Mouse (Mus musculus) E14TG2a.4 (cell line): Measurements from ENCODE around the gene Ctsz.

Source experiments
- H3K27me3 ChIP-seq: 2 replicates; pipeline ENCODE4 v1.6.1; 2014; ENCODE audit warnings: low read length, control low read depth; ENCODE audit not compliant: insufficient read depth
- H3K36me3 ChIP-seq: 2 replicates; pipeline ENCODE4 v1.6.1; 2014; ENCODE audit warnings: low read length, control low read depth; ENCODE audit not compliant: insufficient read depth
- H3K4me1 ChIP-seq: replicated peaks from 2 replicates; pipeline ENCODE4 v1.6.1; 2014; ENCODE audit warnings: low read depth, low read length, control low read depth
- H3K4me3 ChIP-seq: replicated peaks from 2 replicates; pipeline ENCODE4 v1.5.1; 2014; ENCODE audit warnings: mild to moderate bottlenecking, low read length
- H3K9me3 ChIP-seq: 2 replicates; pipeline ENCODE4 v1.6.1; 2014; ENCODE audit warnings: low read length, control low read depth
- CTCF ChIP-seq: conservative IDR thresholded peaks from 2 replicates; pipeline ENCODE4 v1.5.1; 2014; ENCODE audit warnings: low read length
- NANOG ChIP-seq: IDR thresholded peaks from 2 replicates; pipeline ENCODE4 v1.6.1; 2014; ENCODE audit warnings: borderline replicate concordance, low read length, mixed read lengths
- POU5F1 ChIP-seq: IDR thresholded peaks from 2 replicates; pipeline ENCODE4 v1.6.1; 2014; ENCODE audit warnings: low read length, borderline replicate concordance

Gene Ctsz

GRCm38 (mm10) chr2:174436916-174437696, 1.7 kb downstream of the Ctsz start:
- H3K36me3 ChIP-seq = peaks cover 46% of the 10 kb centered on the region
- H3K27me3 ChIP-seq = no peaks in the 10 kb centered on the region
- H3K4me3 ChIP-seq = no peak overlapping the region
- H3K4me1 ChIP-seq = peaks cover 70% of the 10 kb centered on the region
- TF ChIP-seq POU5F1 (no peak), NANOG (no peak), CTCF (no peak)
- no peaks in the 10 kb centered on the region for H3K9me3 ChIP-seq

DNA sequence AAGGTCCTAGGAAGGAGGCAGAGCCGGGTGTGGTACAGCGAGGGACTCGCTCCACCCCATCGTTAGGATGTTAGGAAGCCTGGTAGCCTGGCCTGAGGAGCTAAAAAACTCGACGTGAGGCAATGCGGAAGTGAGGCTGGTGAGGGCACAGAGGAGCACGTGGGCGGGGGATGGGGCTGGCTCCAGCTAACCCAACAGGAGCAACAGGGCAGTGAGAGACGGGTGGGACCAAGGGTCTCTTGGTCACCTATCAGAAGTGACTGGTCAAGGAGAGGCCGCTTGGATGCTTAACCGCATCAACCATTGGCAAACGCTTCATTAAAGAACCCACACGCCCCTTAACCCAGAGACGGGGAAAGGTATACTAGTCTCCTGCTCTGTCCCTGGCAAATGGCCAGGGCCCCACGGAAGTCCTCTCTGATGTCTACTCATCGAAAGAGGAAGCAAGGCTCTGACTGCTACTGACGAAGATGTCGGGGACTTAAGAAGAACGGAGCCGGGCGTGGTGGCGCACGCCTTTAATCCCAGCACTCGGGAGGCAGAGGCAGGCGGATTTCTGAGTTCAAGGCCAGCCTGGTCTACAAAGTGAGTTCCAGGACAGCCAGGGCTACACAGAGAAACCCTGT, 2.6 kb downstream of the Ctsz start:
- H3K4me1 ChIP-seq = peaks cover 70% of the 10 kb centered on the region
- H3K27me3 ChIP-seq = no peaks in the 10 kb centered on the region
- H3K9me3 ChIP-seq = no peaks in the 10 kb centered on the region
- H3K4me3 ChIP-seq = no peak overlapping the region
- TF ChIP-seq POU5F1 = no peak
- TF ChIP-seq CTCF = no peak
- TF ChIP-seq NANOG = no peak
- peaks cover 53% of the 10 kb centered on the region for H3K36me3 ChIP-seq

GRCm38 (mm10) chr2:174434943-174435342, 3.9 kb downstream of the Ctsz start:
- Histone ChIP-seq H3K9me3 (no peaks in the 10 kb centered on the region), H3K4me1 (peaks cover 69% of the 10 kb centered on the region), H3K4me3 (no peak overlapping the region), H3K36me3 (peaks cover 64% of the 10 kb centered on the region), H3K27me3 (no peaks in the 10 kb centered on the region)
- TF ChIP-seq POU5F1 (no peak), CTCF (no peak), NANOG (no peak)

DNA sequence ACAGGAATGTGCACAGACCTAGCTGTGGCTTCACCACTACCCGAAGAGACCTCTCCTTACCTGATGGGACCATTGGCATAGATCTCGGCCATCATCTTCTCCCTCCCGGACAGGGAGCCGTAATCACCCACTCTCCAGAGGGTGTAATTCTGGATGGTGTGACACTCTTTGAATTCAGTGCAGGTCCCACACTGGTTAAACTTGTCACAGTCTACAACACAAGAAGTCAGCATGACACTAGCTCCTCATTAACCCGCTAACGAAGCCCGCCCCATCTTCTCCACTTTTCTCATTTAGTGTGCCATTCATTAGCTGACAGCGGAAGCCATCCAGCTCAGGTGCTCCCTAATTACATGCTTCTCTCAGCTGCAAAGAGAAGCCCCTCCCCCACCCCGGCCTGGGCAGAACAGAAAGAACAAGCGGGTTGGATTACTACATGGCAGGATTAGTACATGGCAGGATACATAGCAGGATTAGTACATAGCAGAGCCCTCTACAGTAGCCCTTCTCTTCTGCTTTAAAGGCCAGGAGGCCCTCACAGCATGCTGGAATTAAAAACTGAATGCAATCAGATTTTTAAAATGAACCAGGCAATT, 9.7 kb downstream of the Ctsz start:
- no peaks in the 10 kb centered on the region for H3K9me3 ChIP-seq
- H3K27me3 ChIP-seq = no peaks in the 10 kb centered on the region
- no peak overlapping the region for H3K4me3 ChIP-seq
- H3K36me3 ChIP-seq = peaks cover 90% of the 10 kb centered on the region
- H3K4me1 ChIP-seq = peaks cover 22% of the 10 kb centered on the region
- TF ChIP-seq NANOG = no peak
- no peak for TF ChIP-seq POU5F1
- TF ChIP-seq CTCF = no peak

GRCm38 (mm10) chr2:174428076-174428835, 10.6 kb downstream of the Ctsz start:
- H3K4me3 ChIP-seq = no peak overlapping the region
- TF ChIP-seq NANOG (no peak), CTCF (no peak), POU5F1 (no peak)
- peaks cover 93% of the 10 kb centered on the region for H3K36me3 ChIP-seq
- no peaks in the 10 kb centered on the region for H3K9me3 ChIP-seq
- no peaks in the 10 kb centered on the region for H3K27me3 ChIP-seq
- H3K4me1 ChIP-seq = peaks cover 14% of the 10 kb centered on the region

GRCm38 (mm10) chr2:174426856-174427255, 12.0 kb downstream of the Ctsz start:
- Histone ChIP-seq H3K36me3 (peaks cover 96% of the 10 kb centered on the region), H3K27me3 (no peaks in the 10 kb centered on the region), H3K4me3 (no peak overlapping the region), H3K9me3 (no peaks in the 10 kb centered on the region), H3K4me1 (0 out of 2 replicates have a peak, but pooled peaks cover 6% of the 10 kb centered on the region)
- no peak for TF ChIP-seq NANOG
- TF ChIP-seq POU5F1 = no peak
- no peak for TF ChIP-seq CTCF

- Histone ChIP-seq H3K4me3 (no peak overlapping the region), H3K27me3 (no peaks in the 10 kb centered on the region), H3K36me3 (peaks cover 99% of the 10 kb centered on the region), H3K4me1 (0 out of 2 replicates have a peak, but pooled peaks cover 6% of the 10 kb centered on the region), H3K9me3 (no peaks in the 10 kb centered on the region)
- TF ChIP-seq CTCF (no peak), NANOG (no peak), POU5F1 (no peak)
Observed at GRCm38 (mm10) chr2:174424301-174425085, 14.3 kb downstream of the Ctsz start.

DNA sequence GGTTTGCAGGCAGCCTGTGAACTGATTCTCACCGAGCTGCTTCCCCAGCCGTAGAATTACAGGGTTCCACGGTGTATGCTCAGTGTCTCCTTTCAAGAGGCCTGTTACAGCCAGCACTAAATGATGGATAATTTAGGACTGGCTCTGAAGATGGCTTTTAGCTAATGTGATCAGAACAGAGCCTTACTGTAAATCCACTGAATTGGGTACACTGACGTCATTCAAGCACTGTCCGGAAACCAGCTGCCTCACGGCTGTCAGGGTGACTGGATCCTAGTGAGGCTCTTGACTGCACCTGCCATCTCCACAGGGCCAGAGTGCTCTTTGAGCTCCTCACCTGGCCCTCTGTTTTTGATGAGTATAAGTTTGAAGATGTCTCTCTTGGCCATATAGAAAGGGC, 17.7 kb downstream of the Ctsz start:
- no peak for TF ChIP-seq NANOG
- no peak for TF ChIP-seq POU5F1
- TF ChIP-seq CTCF = no peak
- Histone ChIP-seq H3K9me3 (no peaks in the 10 kb centered on the region), H3K4me3 (no peak overlapping the region), H3K4me1 (peaks cover 11% of the 10 kb centered on the region), H3K36me3 (peaks cover 81% of the 10 kb centered on the region), H3K27me3 (no peaks in the 10 kb centered on the region)
